In genomic region chr6:53844626-53845025, GRCm38 (mm10) we compare ENCODE assay signal across 24 mouse cellular contexts. TPM values are rescaled to one million over a fixed set of nuclear protein-coding genes. Genes with fewer than 3 reads are reported as not detected.
A peak's percentile ranks its signal among the peaks of the same experiment; 100 is the strongest.
DNase-seq lines count a peak whose midpoint lies in the region; ATAC-seq lines count a peak whose summit lies in the region.
"Had no signal": no experiment of that assay in that cellular context is flagged by ENCODE, and none has a peak within 500 bp of the region (broad histone marks: within the 10 kb centered on the region; RNA-seq: fewer than 3 reads in every experiment).

No protein-coding gene starts in this region.

- H3K36me3 ChIP-seq in liver, embryonic 11.5 days (ENCODE audit: control insufficient read depth, insufficient read depth, low read length) = no peaks in the 10 kb centered on the region
- H3K36me3 ChIP-seq in liver, embryonic 12.5 days = no peaks in the 10 kb centered on the region
- no peaks in the 10 kb centered on the region for H3K36me3 ChIP-seq in midbrain, embryonic 15.5 days (replicated peaks)
- H3K36me3 ChIP-seq: embryonic facial prominence, embryonic 12.5 days; forebrain, embryonic 15.5 days; G1E had no signal

- no peaks in the 10 kb centered on the region for H3K4me1 ChIP-seq in liver, embryonic 11.5 days (replicated peaks; ENCODE audit: control insufficient read depth, insufficient read depth, low read length)
- no peaks in the 10 kb centered on the region for H3K4me1 ChIP-seq in liver, embryonic 12.5 days
- no peaks in the 10 kb centered on the region for H3K4me1 ChIP-seq in midbrain, embryonic 15.5 days
- H3K4me1 ChIP-seq: forebrain, embryonic 13.5 days; forebrain, embryonic 15.5 days had no signal

- H3K9me3 ChIP-seq in liver, embryonic 11.5 days (ENCODE audit: control insufficient read depth, low read length) = no peaks in the 10 kb centered on the region
- no peaks in the 10 kb centered on the region for H3K9me3 ChIP-seq in liver, embryonic 12.5 days (replicated peaks)
- no peaks in the 10 kb centered on the region for H3K9me3 ChIP-seq in midbrain, embryonic 15.5 days
- H3K9me3 ChIP-seq: embryonic facial prominence, embryonic 12.5 days; forebrain, embryonic 13.5 days; forebrain, embryonic 15.5 days had no signal

- no peak for ATAC-seq in liver, embryonic 11.5 days (replicated peaks; ENCODE audit: low FRiP score)
- no peak for ATAC-seq in liver, embryonic 12.5 days
- ATAC-seq in midbrain, embryonic 15.5 days (replicated peaks) = no peak
- ATAC-seq: CD4-positive, CD25-positive, alpha-beta regulatory T cell, adult 4 months; forebrain, embryonic 13.5 days; forebrain, embryonic 15.5 days; forebrain, postnatal 0 days; Patski had no signal

- H3K9ac ChIP-seq in liver, embryonic 11.5 days (ENCODE audit: low read depth, low read length) = no peak overlapping the region
- H3K9ac ChIP-seq in liver, embryonic 12.5 days = no peak overlapping the region
- no peak overlapping the region for H3K9ac ChIP-seq in midbrain, embryonic 15.5 days
- H3K9ac ChIP-seq: embryonic facial prominence, embryonic 12.5 days; forebrain, embryonic 13.5 days; forebrain, embryonic 15.5 days; forebrain, postnatal 0 days had no signal

- peak; percentile 0 for DNase-seq in liver, embryonic 11.5 days (ENCODE audit: low spot score)
- DNase-seq in R1 (ENCODE audit: low read depth, low spot score) = peak; percentile 78
- DNase-seq in testis, postnatal 14 days (ENCODE audit: low spot score) = peak; percentile 75
- DNase-seq: adrenal gland, adult 2 months; adrenal gland, postnatal 10 days; adrenal gland, postnatal 25 days; B cell, adult 2 months; cerebellum, adult 11 months; cerebellum, adult 18-20 months; cerebellum, adult 8-10 months; cerebellum, adult 9-11 months; cerebellum, postnatal 14 days; cerebellum, postnatal 36 days; embryo, embryonic 11 days; forebrain, postnatal 0 days had no signal

- no peaks in the 10 kb centered on the region for H3K27me3 ChIP-seq in liver, embryonic 11.5 days (replicated peaks; ENCODE audit: control insufficient read depth, insufficient read depth, low read length)
- H3K27me3 ChIP-seq in liver, embryonic 12.5 days (replicated peaks) = no peaks in the 10 kb centered on the region
- no peaks in the 10 kb centered on the region for H3K27me3 ChIP-seq in midbrain, embryonic 15.5 days (replicated peaks)
- H3K27me3 ChIP-seq: CH12.LX; embryonic facial prominence, embryonic 12.5 days; forebrain, embryonic 13.5 days; forebrain, embryonic 15.5 days had no signal

- no peak overlapping the region for H3K27ac ChIP-seq in liver, embryonic 11.5 days (ENCODE audit: low read depth, low read length)
- H3K27ac ChIP-seq in liver, embryonic 12.5 days = no peak overlapping the region
- H3K27ac ChIP-seq in midbrain, embryonic 15.5 days = no peak overlapping the region
- H3K27ac ChIP-seq: embryonic facial prominence, embryonic 12.5 days; forebrain, embryonic 13.5 days; forebrain, embryonic 15.5 days had no signal

- H3K4me3 ChIP-seq in liver, embryonic 11.5 days (ENCODE audit: low read depth, low read length) = no peak overlapping the region
- no peak overlapping the region for H3K4me3 ChIP-seq in liver, embryonic 12.5 days
- no peak overlapping the region for H3K4me3 ChIP-seq in midbrain, embryonic 15.5 days
- H3K4me3 ChIP-seq: embryonic facial prominence, embryonic 12.5 days; forebrain, embryonic 13.5 days; forebrain, embryonic 15.5 days had no signal

- no peak overlapping the region for H3K4me2 ChIP-seq in liver, embryonic 11.5 days
- no peak overlapping the region for H3K4me2 ChIP-seq in liver, embryonic 12.5 days
- H3K4me2 ChIP-seq in midbrain, embryonic 15.5 days = no peak overlapping the region
- H3K4me2 ChIP-seq: embryonic facial prominence, embryonic 12.5 days; forebrain, embryonic 13.5 days; forebrain, embryonic 15.5 days had no signal

- WGBS in liver, embryonic 11.5 days = 91% methylated on average over 17 of the region's 17 CpGs
- WGBS in liver, embryonic 12.5 days (ENCODE audit: insufficient replicate concordance) = 84% methylated on average over 17 of the region's 17 CpGs
- 95% methylated on average over 17 of the region's 17 CpGs for WGBS in midbrain, embryonic 15.5 days

RNA-seq across cellular contexts. Expression of gene Tril, which starts 24.0 kb away (rescaled TPM):
- 4.5 and 5.5 TPM in 2 replicates for polyA plus RNA-seq in liver, embryonic 11.5 days (2014; fragmentation: Nextera tagmentation; extraction: Ambion mirVana)
- polyA plus RNA-seq in liver, embryonic 12.5 days (2016; fragmentation: Nextera tagmentation; extraction: Ambion mirVana) = 1.5 TPM in 2 replicates
- polyA plus RNA-seq in midbrain, embryonic 15.5 days (2015; fragmentation: Nextera tagmentation; extraction: Ambion mirVana) = 13.1 and 13.9 TPM in 2 replicates
- polyA plus RNA-seq: CD4-positive, CD25-positive, alpha-beta regulatory T cell, adult 4 months; G1E had no signal

Comparison
In these comparisons a context has a peak if more than half of its experiments do, and no peak if none do; other contexts are left out.
1. DNase-seq: peak in every context shown above with its lines; median percentile 78 in R1; 75 in testis, postnatal 14 days; 0 in liver, embryonic 11.5 days.